Mouse (Mus musculus): ENCODE data around the gene Cenpe. TPM values are rescaled to one million over a fixed set of nuclear protein-coding genes. Genes with fewer than 3 reads are reported as not detected.
A peak's percentile ranks its signal among the peaks of the same experiment; 100 is the strongest.

Gene Cenpe
- polyA plus RNA-seq, 1 experiment = 0.66 TPM

GRCm38 (mm10) chr3:135307411-135308259, 95.3 kb downstream of the Cenpe start, which contains the start of gene Slc9b2:
Gene Slc9b2 (plus strand): TSS chr3:135307700.
- Histone ChIP-seq H3K27ac (ENCODE audit: insufficient read depth, low read depth, low read length) (no peak within 1 kb of the TSS), H3K36me3 (ENCODE audit: control insufficient read depth, insufficient read depth, low read length) (no peaks in the 10 kb centered on the region), H3K4me3 (ENCODE audit: low read depth, low read length) (peak within 1 kb of the TSS; percentile 42), H3K4me1 (ENCODE audit: control insufficient read depth, insufficient read depth, insufficient read length, low read length) (peaks cover 4% of the 10 kb centered on the region), H3K27me3 (ENCODE audit: control insufficient read depth, insufficient read depth, low read length) (peaks cover 14% of the 10 kb centered on the region)
- 7% methylated on average over 28 of the region's 28 CpGs for WGBS
- no peak for TF ChIP-seq POLR2A (IDR thresholded peaks at IDR 0.05; ENCODE audit: low read depth, low read length)
- no peak for TF ChIP-seq CTCF (IDR thresholded peaks at IDR 0.05; ENCODE audit: extremely low read depth, insufficient read length, insufficient replicate concordance, low read depth, low read length)

DNA sequence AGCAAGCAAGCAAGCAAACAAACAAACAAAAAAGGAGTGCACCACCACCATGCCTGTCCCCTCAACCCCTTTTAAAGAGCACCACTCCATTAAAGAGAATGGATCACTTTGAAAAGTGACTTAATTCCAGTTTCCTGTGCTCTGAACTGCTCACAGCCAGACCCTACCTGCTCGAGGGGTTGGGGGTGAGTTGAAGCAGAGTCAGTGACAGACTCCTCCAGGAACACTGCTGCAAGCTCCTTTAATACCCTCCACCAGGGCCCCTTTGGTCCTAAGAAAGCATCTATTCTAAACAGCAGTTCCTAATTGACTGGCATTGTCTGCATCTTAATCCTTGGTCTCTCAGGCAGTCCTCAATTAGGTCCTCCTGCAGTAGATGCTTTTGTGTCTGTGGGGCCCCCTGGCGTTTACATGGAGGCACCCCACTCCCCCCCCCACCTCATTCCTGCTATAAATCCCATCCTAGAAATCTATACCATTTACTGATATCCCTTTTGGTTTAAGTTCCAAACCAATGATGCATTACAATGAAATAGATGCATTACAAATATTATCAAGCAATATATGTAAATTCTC, 100.7 kb downstream of the Cenpe start:
- Histone ChIP-seq H3K27ac (ENCODE audit: insufficient read depth, low read depth, low read length) (no peak overlapping the region), H3K36me3 (ENCODE audit: control insufficient read depth, insufficient read depth, low read length) (no peaks in the 10 kb centered on the region), H3K27me3 (ENCODE audit: control insufficient read depth, insufficient read depth, low read length) (peaks cover 4% of the 10 kb centered on the region; the same call in 1 of the 2 replicates), H3K4me3 (ENCODE audit: low read depth, low read length) (no peak overlapping the region), H3K4me1 (ENCODE audit: control insufficient read depth, insufficient read depth, insufficient read length, low read length) (no peaks in the 10 kb centered on the region)
- WGBS = 34% methylated on average over 2 of the region's 2 CpGs
- no peak for TF ChIP-seq POLR2A (IDR thresholded peaks at IDR 0.05; ENCODE audit: low read depth, low read length)
- no peak for TF ChIP-seq CTCF (IDR thresholded peaks at IDR 0.05; ENCODE audit: extremely low read depth, insufficient read length, insufficient replicate concordance, low read depth, low read length)

DNA sequence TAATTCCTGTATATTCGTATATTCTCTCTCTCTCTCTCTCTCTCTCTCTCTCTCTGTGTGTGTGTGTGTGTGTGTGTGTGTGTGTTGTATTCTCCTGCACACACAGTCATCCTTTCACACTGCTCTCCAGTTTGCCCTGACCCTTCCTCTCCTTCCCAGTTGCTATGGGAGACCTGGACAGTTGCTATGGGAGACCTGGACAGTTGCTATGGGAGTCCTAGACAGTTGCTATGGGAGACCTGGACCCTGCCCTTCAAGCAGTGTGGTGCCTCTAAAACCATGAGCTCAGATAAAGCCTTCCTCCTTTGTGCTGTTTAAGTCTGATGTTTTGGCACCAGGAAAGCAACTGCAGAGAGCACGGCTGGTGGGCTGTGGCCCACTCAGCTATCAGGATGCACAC, 101.4 kb downstream of the Cenpe start:
- no peaks in the 10 kb centered on the region for H3K36me3 ChIP-seq (ENCODE audit: control insufficient read depth, insufficient read depth, low read length)
- 86% methylated on average over 2 of the region's 2 CpGs for WGBS
- H3K27ac ChIP-seq (ENCODE audit: insufficient read depth, low read depth, low read length) = no peak overlapping the region
- H3K4me1 ChIP-seq (ENCODE audit: control insufficient read depth, insufficient read depth, insufficient read length, low read length) = no peaks in the 10 kb centered on the region
- no peak overlapping the region for H3K4me3 ChIP-seq (ENCODE audit: low read depth, low read length)
- H3K27me3 ChIP-seq (ENCODE audit: control insufficient read depth, insufficient read depth, low read length) = no peaks in the 10 kb centered on the region
- TF ChIP-seq CTCF (IDR thresholded peaks at IDR 0.05; ENCODE audit: extremely low read depth, insufficient read length, insufficient replicate concordance, low read depth, low read length) (no peak), POLR2A (IDR thresholded peaks at IDR 0.05; ENCODE audit: low read depth, low read length) (no peak)

- H3K36me3 ChIP-seq (ENCODE audit: control insufficient read depth, insufficient read depth, low read length) = no peaks in the 10 kb centered on the region
- TF ChIP-seq CTCF (IDR thresholded peaks at IDR 0.05; ENCODE audit: extremely low read depth, insufficient read length, insufficient replicate concordance, low read depth, low read length) (no peak), POLR2A (IDR thresholded peaks at IDR 0.05; ENCODE audit: low read depth, low read length) (no peak)
- no peaks in the 10 kb centered on the region for H3K27me3 ChIP-seq (ENCODE audit: control insufficient read depth, insufficient read depth, low read length)
- H3K4me3 ChIP-seq (ENCODE audit: low read depth, low read length) = no peak overlapping the region
- WGBS = 53% methylated on average over 2 of the region's 2 CpGs
- H3K27ac ChIP-seq (ENCODE audit: insufficient read depth, low read depth, low read length) = no peak overlapping the region
- H3K4me1 ChIP-seq (ENCODE audit: control insufficient read depth, insufficient read depth, insufficient read length, low read length) = no peaks in the 10 kb centered on the region
Observed at GRCm38 (mm10) chr3:135314811-135315210, 102.5 kb downstream of the Cenpe start.

GRCm38 (mm10) chr3:135315720-135316425, 103.5 kb downstream of the Cenpe start:
- Histone ChIP-seq H3K36me3 (ENCODE audit: control insufficient read depth, insufficient read depth, low read length) (no peaks in the 10 kb centered on the region), H3K4me1 (ENCODE audit: control insufficient read depth, insufficient read depth, insufficient read length, low read length) (no peaks in the 10 kb centered on the region), H3K27me3 (ENCODE audit: control insufficient read depth, insufficient read depth, low read length) (no peaks in the 10 kb centered on the region), H3K27ac (ENCODE audit: insufficient read depth, low read depth, low read length) (no peak overlapping the region), H3K4me3 (ENCODE audit: low read depth, low read length) (no peak overlapping the region)
- peak; percentile 21; the same call in 1 of the 2 replicates for TF ChIP-seq CTCF (IDR thresholded peaks at IDR 0.05; ENCODE audit: extremely low read depth, insufficient read length, insufficient replicate concordance, low read depth, low read length)
- TF ChIP-seq POLR2A (IDR thresholded peaks at IDR 0.05; ENCODE audit: low read depth, low read length) = no peak
- WGBS = 88% methylated on average over 9 of the region's 9 CpGs

DNA sequence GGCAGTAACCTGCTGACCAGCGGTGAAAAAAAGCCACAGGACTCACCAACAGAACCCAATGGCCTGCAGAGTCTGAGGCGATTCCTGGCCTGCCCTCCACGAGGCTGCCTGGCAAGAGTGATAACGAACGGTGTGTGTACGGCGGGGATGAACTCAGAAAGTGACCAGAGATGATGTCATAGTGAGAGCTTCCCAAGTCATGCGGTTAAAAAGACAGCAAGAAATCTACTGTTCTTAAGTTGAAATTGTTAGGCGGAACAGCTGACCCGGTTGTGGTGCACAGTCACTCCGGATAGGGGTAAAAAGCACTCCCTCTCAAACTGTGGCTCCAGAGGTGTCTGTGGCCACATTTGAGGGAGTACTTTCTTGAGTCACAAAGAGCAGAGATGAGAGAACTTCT, 106.0 kb downstream of the Cenpe start:
- H3K36me3 ChIP-seq (ENCODE audit: control insufficient read depth, insufficient read depth, low read length) = no peaks in the 10 kb centered on the region

More for the DNA sequence above, 106.0 kb downstream of the Cenpe start:
- Histone ChIP-seq H3K4me1 (ENCODE audit: control insufficient read depth, insufficient read depth, insufficient read length, low read length) (no peaks in the 10 kb centered on the region), H3K27ac (ENCODE audit: insufficient read depth, low read depth, low read length) (no peak overlapping the region), H3K27me3 (ENCODE audit: control insufficient read depth, insufficient read depth, low read length) (no peaks in the 10 kb centered on the region), H3K4me3 (ENCODE audit: low read depth, low read length) (no peak overlapping the region)
- no peak for TF ChIP-seq POLR2A (IDR thresholded peaks at IDR 0.05; ENCODE audit: low read depth, low read length)
- 80% methylated on average over 11 of the region's 11 CpGs for WGBS

Other genes starting within 250 kb of the Cenpe start
- gene Bdh2, start 68.7 kb downstream of the Cenpe start, polyA plus RNA-seq (2012; rRNA removed) = 0.77 and 0.84 TPM in 2 replicates
- 0.15 TPM in 1 of 2 replicates, not detected in the other for gene Slc9b2, start 95.2 kb downstream of the Cenpe start, polyA plus RNA-seq (2012; rRNA removed)
- not detected in 2 replicates for gene Slc9b1, start 135.5 kb downstream of the Cenpe start, polyA plus RNA-seq (2012; rRNA removed)
- 12.4 and 26.6 TPM in 2 replicates for gene Cisd2, start 211.4 kb downstream of the Cenpe start, polyA plus RNA-seq (2012; rRNA removed)
- gene Ube2d3, start 225.6 kb downstream of the Cenpe start, polyA plus RNA-seq (2012; rRNA removed) = 192 and 259 TPM in 2 replicates

Data from small intestine, adult 2 months (tissue).